Mouse (Mus musculus): ENCODE results near the gene Il12a. TPM values are rescaled to one million over a fixed set of nuclear protein-coding genes. Genes with fewer than 3 reads are reported as not detected.
"Not testable (repeated sequence)": the region's sequence is repeated elsewhere in the genome, so short reads cannot be mapped to it uniquely, and the experiment has no call there.

Il12a gene
- total RNA-seq, 2 experiments from 2014 or later = 1.0 to 1.3 TPM

GRCm38 (mm10) chr3:68713550-68713949, 23.1 kb downstream of the Il12a start:
- Histone ChIP-seq H3K27ac (no peak overlapping the region), H3K4me3 (no peak overlapping the region)
- peak in 1 of 2 experiments; percentile 58 for DNase-seq (ENCODE audit: low spot score in 2 of 2)
- TF ChIP-seq CTCF (conservative IDR thresholded peaks at IDR 0.05) = peak; percentile 92

DNA sequence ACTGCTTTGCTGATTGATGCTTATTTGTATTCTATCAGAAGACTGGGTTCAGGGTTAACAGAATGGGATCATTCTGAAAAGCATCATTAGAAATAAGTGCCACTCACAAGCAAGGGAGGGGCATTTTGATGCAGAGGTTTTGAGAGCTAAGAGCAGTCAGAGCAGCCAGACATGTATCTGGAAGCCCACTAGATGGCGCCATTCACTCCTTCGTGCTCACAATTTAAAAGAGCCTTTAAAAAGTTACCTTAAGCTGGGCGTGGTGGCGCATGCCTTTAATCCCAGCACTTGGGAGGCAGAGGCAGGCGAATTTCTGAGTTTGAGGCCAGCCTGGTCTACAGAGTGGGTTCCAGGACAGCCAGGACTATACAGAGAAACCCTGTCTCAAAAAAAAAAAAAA, 26.9 kb downstream of the Il12a start:
- H3K27ac ChIP-seq, H3K4me3 ChIP-seq: not testable (repeated sequence)
- TF ChIP-seq CTCF (conservative IDR thresholded peaks at IDR 0.05) = peak; percentile 85
- DNase-seq (ENCODE audit: low spot score in 2 of 2) = peak; percentile 40 to 60

GRCm38 (mm10) chr3:68719229-68719819, 28.9 kb downstream of the Il12a start:
- H3K27ac ChIP-seq = no peak overlapping the region
- no peak for DNase-seq (ENCODE audit: low spot score in 2 of 2)
- no peak for TF ChIP-seq CTCF (conservative IDR thresholded peaks at IDR 0.05)
- no peak overlapping the region for H3K4me3 ChIP-seq

DNA sequence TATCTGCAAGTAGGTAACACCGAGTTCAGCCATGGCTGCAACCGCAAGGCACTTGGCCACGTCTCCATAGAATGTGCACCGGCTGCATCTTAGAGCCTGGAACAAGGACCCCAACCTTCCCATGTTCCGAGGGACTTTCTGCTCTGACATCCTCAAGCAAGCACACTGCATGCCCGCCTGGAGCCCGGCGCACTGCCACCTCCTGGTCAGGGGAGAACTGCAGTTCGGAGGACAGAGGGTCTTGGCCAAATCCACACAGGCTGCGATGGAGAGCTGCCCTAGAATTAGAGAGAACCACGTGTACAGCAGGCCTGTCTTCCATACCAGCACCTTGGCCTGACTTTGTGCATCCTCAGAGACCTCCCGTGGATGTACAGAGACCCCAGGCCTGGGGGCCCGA, 29.8 kb downstream of the Il12a start:
- H3K27ac ChIP-seq = no peak overlapping the region
- no peak overlapping the region for H3K4me3 ChIP-seq
- DNase-seq (ENCODE audit: low spot score in 2 of 2) = peak in 1 of 2 experiments; percentile 68
- peak; percentile 86 for TF ChIP-seq CTCF (conservative IDR thresholded peaks at IDR 0.05)

GRCm38 (mm10) chr3:68741955-68742354, 51.5 kb downstream of the Il12a start:
- Histone ChIP-seq H3K4me3 (no peak overlapping the region), H3K27ac (no peak overlapping the region)
- no peak for TF ChIP-seq CTCF (conservative IDR thresholded peaks at IDR 0.05)
- no peak for DNase-seq (ENCODE audit: low spot score in 2 of 2)

DNA sequence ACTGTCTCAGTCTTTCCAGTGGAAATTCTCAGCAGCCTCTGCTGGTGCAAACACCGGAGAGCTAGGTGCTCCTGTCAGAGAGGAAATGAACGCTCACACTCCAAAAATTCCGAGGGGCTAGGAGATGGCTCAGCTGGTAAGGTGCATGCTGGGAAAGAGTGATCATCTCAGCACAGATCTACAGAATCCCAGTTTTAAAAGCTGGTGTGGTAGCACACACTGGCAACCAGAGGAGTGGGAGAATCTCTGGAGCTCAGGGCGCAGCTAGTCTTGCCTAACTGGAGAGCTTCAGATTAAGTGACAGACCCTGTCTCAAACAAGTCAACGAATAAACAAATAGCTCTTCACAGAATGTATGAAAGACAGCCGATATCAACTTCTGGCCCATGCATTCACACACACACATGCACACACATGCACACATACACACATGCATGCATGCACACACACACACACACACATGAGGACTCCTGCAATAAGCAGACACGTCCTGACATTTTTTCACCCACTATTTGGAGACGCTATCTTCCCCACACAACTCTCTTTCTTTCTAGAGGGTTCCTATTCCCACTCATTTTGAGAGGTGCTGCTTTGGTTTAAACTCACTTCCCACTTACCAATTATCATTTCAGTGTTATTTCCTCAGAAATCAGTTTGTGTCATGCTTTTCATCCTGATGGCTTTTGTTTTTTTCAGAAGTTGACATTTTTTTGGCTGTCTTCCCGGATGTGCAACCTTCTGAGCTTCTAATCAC, 52.5 kb downstream of the Il12a start:
- no peak for TF ChIP-seq CTCF (conservative IDR thresholded peaks at IDR 0.05)

GRCm38 (mm10) chr3:68743472-68743732, 53.0 kb downstream of the Il12a start:
- no peak for TF ChIP-seq CTCF (conservative IDR thresholded peaks at IDR 0.05)
- no peak for DNase-seq (ENCODE audit: low spot score in 2 of 2)
- Histone ChIP-seq H3K27ac (peak overlapping the region; percentile 33; the same call in 1 of the 2 replicates), H3K4me3 (no peak overlapping the region)

More for the DNA sequence above, 52.5 kb downstream of the Il12a start:
- peak in 1 of 2 experiments; percentile 40 for DNase-seq (ENCODE audit: low spot score in 2 of 2)
- H3K4me3 ChIP-seq = no peak overlapping the region
- peak overlapping the region; percentile 33; the same call in 1 of the 2 replicates for H3K27ac ChIP-seq

DNA sequence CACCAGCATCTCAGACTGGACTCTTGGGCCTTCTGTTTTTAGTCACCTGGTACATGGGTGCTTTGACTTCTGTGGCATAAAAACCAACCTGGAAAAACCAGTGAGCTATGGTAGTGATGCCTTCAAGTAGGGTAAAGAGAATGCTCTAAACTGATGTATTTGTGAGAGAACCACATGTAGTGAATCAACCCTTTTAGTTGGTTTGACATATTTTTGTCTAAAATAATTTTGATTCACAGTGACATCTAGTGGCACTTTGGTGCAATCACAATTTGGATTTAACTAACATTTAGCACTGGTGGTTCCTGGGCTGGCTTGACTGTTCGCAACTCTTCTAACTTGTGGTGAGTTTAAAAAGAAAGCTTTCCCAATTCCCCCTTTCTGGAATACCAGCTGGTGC, 53.7 kb downstream of the Il12a start:
- DNase-seq (ENCODE audit: low spot score in 2 of 2) = peak in 1 of 2 experiments; percentile 26
- Histone ChIP-seq H3K27ac (peak overlapping the region; percentile 33; the same call in 1 of the 2 replicates), H3K4me3 (no peak overlapping the region)
- TF ChIP-seq CTCF (conservative IDR thresholded peaks at IDR 0.05) = peak; percentile 82

GRCm38 (mm10) chr3:68745033-68745432, 54.6 kb downstream of the Il12a start:
- Histone ChIP-seq H3K4me3 (no peak overlapping the region), H3K27ac (no peak overlapping the region)
- TF ChIP-seq CTCF (conservative IDR thresholded peaks at IDR 0.05) = no peak
- no peak for DNase-seq (ENCODE audit: low spot score in 2 of 2)

GRCm38 (mm10) chr3:68746282-68746681, 55.8 kb downstream of the Il12a start:
- H3K27ac ChIP-seq; DNase-seq (ENCODE audit: low spot score in 2 of 2); H3K4me3 ChIP-seq: not testable (repeated sequence)

Other genes starting within 250 kb of the Il12a start
- 1 to 10 TPM; 7.8 to 7.9 TPM for gene 1110032F04Rik, start 178.9 kb downstream of the Il12a start, total RNA-seq (2021)

Data from layer of hippocampus, adult 2 months (tissue).